Mouse (Mus musculus): ENCODE results near the gene Tradd. TPM values are rescaled to one million over a fixed set of nuclear protein-coding genes. Genes with fewer than 3 reads are reported as not detected.

Tradd gene
- 19.4 and 27.8 TPM in 2 replicates for total RNA-seq (2023)

DNA sequence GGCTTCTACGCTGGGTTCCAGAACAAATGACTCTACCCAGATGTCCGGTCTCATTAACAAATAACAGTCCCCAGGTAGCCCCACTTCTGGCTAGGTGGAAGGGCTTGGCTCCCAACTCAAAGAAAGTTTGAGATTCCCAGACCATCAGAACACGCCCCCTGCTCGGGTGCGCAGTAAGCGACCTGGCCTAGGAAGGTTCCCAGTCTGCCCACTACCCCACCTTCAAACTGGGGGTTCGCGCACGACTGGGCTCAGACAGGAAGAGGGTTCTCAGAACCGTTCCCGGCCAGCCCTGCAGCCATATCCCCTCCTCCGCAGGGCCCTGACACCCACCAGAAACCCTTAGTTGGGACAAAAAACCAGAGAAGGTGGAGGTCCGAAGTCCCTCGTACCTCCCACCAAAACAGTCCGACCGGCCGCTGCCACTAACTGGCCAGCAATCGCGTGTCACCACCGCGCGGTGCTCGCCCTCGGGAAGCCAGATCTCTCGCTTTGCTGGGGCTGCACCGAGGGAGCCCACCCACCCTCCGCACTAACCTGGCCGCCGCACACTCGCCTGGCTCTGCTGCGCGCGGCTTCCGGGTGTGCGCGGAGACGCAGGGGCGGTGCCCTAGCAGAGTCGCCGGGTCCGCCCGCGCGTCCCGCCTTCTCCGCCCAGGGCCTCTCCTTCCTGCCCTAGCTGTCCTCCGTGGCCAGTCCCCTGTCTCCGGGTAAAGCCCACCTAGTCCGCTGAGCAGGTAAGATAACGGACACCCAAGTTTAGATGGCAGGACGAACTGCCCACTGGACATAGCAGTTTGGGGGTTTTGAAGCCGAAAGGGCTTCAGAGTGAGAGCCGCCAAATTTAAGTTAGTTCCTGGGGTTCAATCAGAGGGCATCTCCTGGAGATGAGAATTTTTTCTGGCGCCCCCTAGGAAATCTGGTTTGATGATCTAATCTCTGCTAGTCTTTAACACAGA, at the start of gene Tradd, which contains the start of gene Fbxl8:
Gene Tradd, minus strand, starts transcription at position 586 of the 959 bp plus-strand sequence.
Gene Fbxl8, plus strand, starts transcription at position 625 of the 959 bp plus-strand sequence.

DNA sequence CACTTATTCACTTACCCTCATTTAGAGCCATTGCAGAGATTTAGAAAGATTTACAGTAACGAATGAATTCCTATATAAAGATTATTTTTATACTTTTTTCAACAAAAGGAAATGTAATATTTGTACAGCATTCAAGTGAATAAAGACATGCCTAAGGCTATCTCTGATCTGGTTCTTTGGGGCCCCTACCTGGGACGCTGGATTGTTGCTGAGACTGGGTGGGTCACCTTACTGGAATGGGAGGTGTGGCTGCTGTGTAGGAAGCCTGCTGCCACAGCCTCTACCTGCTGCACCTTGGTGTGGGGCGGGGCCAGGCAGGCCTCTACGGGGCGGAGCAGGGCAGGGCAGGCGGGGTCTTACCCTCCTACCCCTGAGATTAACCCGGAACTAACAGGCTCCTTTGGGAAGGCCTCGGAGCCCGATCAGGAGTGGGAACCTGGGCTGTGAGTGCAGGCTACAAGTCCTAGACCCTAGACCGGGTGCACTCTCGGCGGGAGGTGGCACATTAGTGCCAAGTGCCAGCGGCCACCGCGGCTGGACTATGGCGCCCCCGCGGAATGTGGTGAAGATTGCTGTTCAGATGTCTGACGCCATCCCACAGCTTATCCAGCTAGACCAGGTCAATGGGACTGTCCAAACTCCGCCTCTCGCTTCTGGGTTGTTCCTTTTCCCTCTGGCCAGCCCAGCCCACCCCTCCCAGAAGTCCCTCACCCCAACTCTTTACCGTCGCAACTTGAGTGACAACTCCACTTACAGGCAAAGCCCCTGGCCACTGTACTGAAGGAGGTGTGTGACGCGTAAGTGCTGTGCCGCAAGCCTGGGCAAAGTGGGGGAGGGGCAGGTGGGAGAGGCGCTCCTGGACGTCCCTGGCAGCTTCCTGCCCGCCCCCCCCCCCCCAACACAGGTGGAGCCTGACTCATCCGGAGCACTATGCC, 41.1 kb upstream of the Tradd start, which contains the start of gene Elmo3:
Gene Elmo3, plus strand, starts transcription at position 391 of the 935 bp plus-strand sequence.

DNA sequence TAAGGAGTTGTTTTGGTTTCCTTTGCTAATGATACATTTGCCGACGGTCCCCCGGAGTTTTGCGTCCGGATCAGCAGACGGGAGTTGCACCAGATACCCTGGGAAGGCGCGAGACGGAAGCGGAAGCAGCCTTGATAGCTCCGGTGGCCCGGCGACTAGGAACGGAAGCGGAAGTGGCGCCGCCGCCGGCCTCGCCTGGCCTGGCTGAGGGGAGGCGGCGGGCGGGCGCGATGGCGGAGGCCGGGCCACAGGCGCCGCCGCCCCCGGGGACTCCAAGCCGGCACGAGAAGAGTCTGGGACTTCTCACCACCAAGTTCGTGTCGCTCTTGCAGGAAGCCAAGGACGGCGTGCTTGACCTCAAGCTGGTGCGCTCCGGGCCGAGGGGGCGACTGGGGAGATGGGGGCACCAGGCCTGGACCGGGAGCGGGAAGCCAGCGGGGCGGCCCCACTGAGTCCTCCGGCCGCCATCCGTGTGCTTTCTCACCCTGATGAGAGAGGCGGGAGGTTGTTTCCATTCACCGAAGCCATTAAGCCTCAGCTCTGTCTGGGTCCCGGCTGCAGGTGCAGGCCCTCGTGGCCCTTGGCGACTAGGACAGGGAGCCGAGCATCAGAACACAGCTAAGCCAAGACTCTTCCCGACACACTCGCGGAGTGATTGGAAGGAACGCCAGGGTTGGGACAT, 33.2 kb upstream of the Tradd start, which contains the start of gene E2f4:
Gene E2f4, plus strand, starts transcription at position 153 of the 682 bp plus-strand sequence.

DNA sequence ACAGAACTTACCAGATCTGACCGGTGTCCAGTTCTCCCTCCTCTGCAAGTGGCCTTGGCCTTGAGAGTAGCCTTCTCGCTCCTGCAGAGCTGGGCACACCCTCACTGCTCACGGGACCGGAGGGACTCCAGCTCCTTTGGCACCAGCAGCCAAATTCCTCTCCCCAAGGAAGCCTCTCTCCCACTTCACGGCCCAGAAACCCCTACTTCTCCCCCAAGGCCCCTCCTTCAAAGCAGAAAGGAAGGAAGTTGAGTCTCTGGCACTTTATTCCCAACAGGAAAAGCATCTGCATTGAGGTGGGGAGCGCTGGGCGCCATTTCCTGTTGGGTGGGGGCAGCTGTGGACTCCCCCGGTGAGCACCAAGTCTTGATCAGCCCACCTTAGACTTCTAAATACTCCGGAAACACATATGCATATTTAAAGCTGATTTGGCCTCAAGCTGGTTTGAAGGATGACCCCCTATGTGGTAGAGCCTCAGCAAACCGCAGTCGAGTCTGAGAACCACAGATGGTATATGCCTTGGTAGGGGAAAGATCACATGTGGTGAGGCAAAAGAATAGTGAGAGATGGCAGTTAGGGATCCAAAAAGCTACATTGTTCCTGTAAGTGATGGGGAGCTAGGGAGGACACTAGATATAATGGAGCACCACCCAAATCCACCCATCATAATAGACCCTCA, 31.6 kb upstream of the Tradd start, which contains the start of gene Exoc3l:
Gene Exoc3l, minus strand, starts transcription at position 207 of the 679 bp plus-strand sequence.

DNA sequence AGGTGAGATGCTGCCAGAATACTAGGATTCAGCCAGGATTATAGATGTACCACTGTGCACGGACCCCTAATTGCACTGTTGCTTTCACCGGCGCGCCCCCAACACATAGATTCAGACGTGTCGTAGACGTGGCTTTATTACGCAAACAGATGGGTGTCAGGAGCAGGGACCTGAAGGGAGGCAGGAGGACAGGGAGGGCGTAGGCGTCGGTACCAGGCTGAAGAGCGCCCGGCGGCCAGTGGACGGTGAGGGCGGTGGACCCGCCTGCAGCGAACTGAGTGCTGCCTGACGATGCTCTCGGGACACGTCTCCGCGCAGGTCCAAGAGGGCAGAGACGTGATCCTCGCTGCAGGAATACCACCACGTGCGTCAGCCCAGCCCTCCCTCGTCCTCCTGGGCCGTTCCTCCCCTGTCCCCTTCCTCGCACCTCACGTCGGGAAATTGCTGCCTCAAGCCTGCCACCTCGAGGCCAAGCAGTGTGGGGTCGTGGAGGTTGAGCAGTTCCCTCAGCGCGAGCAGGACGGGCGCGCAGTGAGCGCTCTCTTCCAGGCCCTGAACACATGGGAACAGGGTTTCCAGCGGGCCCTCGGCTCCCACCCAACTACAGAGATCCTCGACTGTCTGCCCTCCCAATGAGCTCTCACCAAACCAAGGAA, 25.5 kb upstream of the Tradd start, which contains the start of gene 4931428F04Rik:
Gene 4931428F04Rik, minus strand, starts transcription at position 60 of the 656 bp plus-strand sequence.

DNA sequence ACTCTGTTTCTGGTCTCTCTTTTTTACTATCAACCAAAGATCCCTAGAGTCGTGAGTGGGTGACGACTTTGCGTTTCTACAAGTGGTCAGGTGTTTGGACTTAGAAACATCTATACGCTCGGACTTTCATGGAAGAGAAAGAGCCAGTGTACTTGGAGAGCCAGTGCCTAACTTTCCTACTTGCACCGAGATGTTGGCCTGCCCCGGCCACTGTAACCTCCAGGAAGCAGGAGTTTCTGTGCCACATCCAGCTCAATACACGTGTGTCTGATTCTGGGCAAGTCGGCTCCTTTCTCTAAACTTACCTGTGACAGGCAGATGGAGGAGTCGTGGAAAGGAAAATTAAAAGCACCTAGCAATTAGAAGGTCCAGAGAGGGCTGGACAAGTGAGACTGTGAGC, 11.4 kb upstream of the Tradd start, which contains the start of gene Nol3:
Gene Nol3, plus strand, starts transcription at position 301 of the 400 bp plus-strand sequence.

DNA sequence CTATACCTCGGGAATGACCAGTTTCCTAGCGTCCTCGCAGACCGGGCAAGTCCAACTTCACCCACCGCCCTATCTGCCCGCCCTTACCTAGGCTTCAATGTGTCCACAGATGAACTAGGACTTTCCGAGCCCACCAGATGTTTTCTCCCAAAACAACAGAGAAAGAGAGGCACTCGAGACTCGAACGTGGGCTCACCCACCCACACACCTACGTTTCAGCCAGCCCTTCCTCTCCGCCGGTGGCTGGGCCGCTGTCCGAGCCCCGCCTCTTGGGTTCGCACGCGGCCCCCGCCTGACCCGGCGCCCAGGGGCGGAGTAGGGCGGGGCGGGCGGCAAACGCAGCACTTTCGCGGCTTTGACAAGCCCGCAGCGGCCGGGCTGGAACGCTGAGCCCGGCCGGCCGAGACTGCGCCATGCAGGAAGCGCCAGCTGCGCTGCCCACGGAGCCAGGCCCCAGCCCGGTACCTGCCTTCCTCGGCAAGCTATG, 5.1 kb upstream of the Tradd start, which contains the start of gene Hsf4:
Gene Hsf4, plus strand, starts transcription at position 341 of the 487 bp plus-strand sequence.

DNA sequence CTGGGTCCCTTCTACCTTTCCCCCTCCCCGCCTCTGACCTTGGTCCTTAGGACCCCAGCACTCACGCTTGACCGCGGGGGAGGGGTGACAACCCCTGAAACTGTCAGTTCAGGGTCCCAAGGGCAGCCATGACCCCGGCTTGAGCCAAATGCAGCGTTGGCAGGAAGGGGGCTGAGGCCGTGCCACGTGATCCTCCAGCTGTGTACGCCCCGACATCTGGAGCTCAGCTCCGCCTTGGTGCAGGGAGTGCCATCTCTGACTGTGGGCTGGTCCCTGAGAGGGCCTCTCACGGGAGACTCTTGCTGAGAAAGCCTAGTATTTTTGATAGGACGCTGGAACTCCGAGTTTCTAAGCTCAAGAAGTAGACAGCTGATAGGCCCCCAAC, 9.5 kb downstream of the Tradd start, which contains the start of gene B3gnt9:
Gene B3gnt9, minus strand, starts transcription at position 188 of the 385 bp plus-strand sequence.

DNA sequence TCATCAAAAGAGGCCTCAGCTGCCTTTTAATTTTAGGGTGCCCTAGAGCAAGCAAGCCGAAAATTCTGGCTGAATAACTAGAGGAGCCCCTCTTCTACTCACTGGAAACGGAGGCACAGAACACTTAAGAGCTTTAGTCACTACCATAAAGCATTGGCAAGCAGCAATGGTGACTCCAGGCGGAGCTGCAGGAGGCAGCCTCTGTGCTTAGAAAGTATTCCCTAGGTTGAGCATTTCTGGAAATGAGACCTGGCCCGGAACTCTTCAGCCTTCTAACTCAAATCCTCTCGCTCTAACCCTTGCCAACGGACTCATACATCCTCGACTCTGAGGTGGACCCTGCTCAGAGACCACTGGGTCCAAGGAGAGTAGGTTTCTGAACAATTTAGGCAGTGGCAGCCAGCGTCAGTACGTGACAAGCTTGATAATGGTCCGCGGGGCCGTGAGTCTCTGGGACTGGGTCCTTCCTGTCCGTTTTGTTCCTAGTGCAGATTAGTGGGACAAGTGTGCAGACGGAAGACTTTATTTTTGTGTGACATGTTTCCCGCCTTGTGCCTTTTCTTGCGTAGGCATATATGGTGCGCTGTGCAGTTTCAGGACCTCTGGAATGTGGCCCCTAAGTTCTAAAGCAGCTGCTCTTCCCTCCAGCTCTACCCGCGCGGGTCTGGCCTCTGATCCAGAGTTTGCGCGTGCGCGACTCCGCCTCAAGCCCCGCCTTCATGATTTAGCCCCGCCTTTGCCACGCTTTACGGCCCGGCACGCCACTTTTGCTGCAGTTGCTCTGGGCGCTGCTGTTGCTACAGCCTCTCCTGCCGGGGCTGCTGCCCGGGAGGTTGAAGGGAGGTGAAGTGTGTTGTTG, 39.8 kb downstream of the Tradd start, which contains the start of gene D230025D16Rik:
Gene D230025D16Rik, plus strand, starts transcription at position 733 of the 859 bp plus-strand sequence.

Other genes starting within 250 kb of the Tradd start
- not detected in 2 replicates for gene Ces3a, start 216.0 kb downstream of the Tradd start, total RNA-seq (2023)
- gene Ces3b, start 180.9 kb downstream of the Tradd start, total RNA-seq (2023) = not detected in 2 replicates
- not detected in 2 replicates for gene Ces4a, start 132.8 kb downstream of the Tradd start, total RNA-seq (2023)
- 62.9 and 82.1 TPM in 2 replicates for gene Cbfb, start 93.9 kb downstream of the Tradd start, total RNA-seq (2023)
- 39.6 and 54.8 TPM in 2 replicates for gene D230025D16Rik, start 39.5 kb downstream of the Tradd start, total RNA-seq (2023)
- 0.50 and 0.95 TPM in 2 replicates for gene B3gnt9, start 9.5 kb downstream of the Tradd start, total RNA-seq (2023)
- 3.3 and 4.7 TPM in 2 replicates for gene Fbxl8, start within 50 bp of the Tradd start, total RNA-seq (2023)
- gene Hsf4, start 5.2 kb upstream of the Tradd start, total RNA-seq (2023) = not detected in 2 replicates
- gene Nol3, start 11.5 kb upstream of the Tradd start, total RNA-seq (2023) = not detected in 2 replicates
- 0.63 and 0.95 TPM in 2 replicates for gene 4931428F04Rik, start 25.3 kb upstream of the Tradd start, total RNA-seq (2023)
- 0.32 and 0.59 TPM in 2 replicates for gene Exoc3l, start 31.5 kb upstream of the Tradd start, total RNA-seq (2023)
- 40.5 and 43.1 TPM in 2 replicates for gene E2f4, start 33.1 kb upstream of the Tradd start, total RNA-seq (2023)
- 0.68 and 0.98 TPM in 2 replicates for gene Elmo3, start 41.0 kb upstream of the Tradd start, total RNA-seq (2023)
- gene Lrrc29, start 61.7 kb upstream of the Tradd start, total RNA-seq (2023) = 6.1 and 7.4 TPM in 2 replicates
- gene Tmem208, start 61.7 kb upstream of the Tradd start, total RNA-seq (2023) = 22.7 and 23.8 TPM in 2 replicates
- gene Fhod1, start 83.3 kb upstream of the Tradd start, total RNA-seq (2023) = 64.1 and 65.5 TPM in 2 replicates
- gene Slc9a5, start 84.2 kb upstream of the Tradd start, total RNA-seq (2023) = 1.2 and 2.2 TPM in 2 replicates
- gene Plekhg4, start 108.7 kb upstream of the Tradd start, total RNA-seq (2023) = 0.73 and 1.3 TPM in 2 replicates
- gene Kctd19, start 148.9 kb upstream of the Tradd start, total RNA-seq (2023) = 0.32 and 1.1 TPM in 2 replicates
- not detected in 2 replicates for gene Lrrc36, start 149.0 kb upstream of the Tradd start, total RNA-seq (2023)
- 14.4 and 17.1 TPM in 2 replicates for gene Tppp3, start 206.9 kb upstream of the Tradd start, total RNA-seq (2023)
- gene Zdhhc1, start 232.3 kb upstream of the Tradd start, total RNA-seq (2023) = 1.4 and 2.3 TPM in 2 replicates